Mouse (Mus musculus): Measurements from ENCODE around the gene Ndufv2. TPM values are rescaled to one million over a fixed set of nuclear protein-coding genes. Genes with fewer than 3 reads are reported as not detected.

Gene Ndufv2
- polyA plus RNA-seq (2015; fragmentation: Nextera tagmentation; extraction: Ambion mirVana): 385 and 423 TPM in 2 replicates

DNA sequence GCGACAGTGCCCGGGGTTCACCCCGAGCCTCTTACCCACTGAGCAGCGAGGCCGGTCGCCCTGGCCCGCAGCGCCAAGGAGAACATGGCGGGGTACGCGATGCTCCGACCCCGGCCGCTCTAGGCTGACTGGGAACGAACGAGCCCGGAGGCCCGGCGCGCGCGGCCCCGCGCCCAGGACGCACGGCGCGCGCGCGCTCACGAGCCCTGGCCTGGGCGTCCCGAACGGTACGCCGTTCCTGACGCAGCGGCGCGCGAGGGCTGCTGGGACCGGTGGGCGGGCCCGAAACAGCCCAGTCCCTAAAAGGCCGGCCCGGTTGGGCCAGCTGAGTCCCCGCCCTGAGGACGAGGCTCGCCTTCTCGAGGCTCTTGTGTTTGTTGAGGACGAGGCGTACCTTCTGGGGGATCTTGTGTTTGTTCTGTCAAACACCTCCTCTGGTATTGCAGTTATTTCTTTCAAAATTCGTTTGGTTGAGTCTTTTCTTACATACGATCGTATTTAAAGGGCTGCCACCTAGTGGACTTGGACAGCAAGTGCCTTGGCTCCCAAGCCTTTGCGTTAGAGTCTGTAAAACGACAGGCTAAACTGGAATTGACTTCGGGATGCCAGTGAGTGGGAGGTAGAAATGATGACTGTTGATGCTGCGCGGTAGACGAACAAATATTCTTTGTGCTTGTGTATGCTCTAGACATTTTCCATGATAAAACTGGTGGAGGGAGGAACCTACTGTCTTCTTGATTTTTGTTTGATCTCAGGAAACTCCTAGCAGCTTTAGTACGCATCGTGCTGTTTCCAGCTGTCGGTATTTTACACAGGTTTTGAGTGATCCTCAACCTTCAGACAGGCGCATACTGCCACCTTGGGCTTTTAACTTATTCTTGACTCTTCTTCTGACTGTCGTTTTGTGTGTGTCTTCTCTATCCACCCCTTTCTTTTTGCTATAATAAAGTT lies at the start of gene Ndufv2:
Gene Ndufv2 (minus strand): TSS at position 180 of the 951 bp plus-strand sequence.
- Histone ChIP-seq H3K27ac (ENCODE audit: low read length) (peak within 1 kb of the TSS; percentile 93), H3K9me3 (ENCODE audit: low read length) (no peaks in the 10 kb centered on the region), H3K4me2 (replicated peaks; ENCODE audit: low read depth, low read length) (peak within 1 kb of the TSS; percentile 98), H3K9ac (replicated peaks; ENCODE audit: low read length) (peak within 1 kb of the TSS; percentile 89), H3K27me3 (ENCODE audit: insufficient read depth, low read length) (no peaks in the 10 kb centered on the region), H3K4me1 (ENCODE audit: insufficient read depth, low read length) (peaks cover 16% of the 10 kb centered on the region), H3K4me3 (ENCODE audit: low read length) (peak within 1 kb of the TSS; percentile 90), H3K36me3 (ENCODE audit: insufficient read depth, low read length) (no peaks in the 10 kb centered on the region)
- WGBS: under 1% methylated on average over 66 of the region's 67 CpGs
- ATAC-seq (ENCODE audit: low FRiP score, low TSS enrichment): peak; percentile 100

DNA sequence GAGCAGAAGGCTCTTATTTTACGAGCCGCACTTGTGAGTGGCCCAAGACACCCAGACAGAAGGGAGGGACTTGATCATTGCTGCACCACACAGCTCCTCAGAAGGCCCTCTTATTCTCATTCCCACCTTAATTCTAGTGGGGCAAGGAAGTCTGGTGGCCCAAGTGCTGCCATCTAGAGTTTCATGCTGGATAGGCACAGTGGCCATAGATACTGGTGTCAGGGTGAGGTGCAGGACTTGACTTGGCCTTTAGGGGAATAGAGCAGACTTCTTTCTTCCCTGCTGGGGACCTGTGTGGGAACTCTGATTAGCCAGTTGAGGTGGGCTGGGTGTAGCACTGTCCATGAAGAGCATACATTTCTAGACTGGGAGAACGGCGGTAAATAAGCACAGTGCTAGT lies 29.9 kb upstream of the Ndufv2 start:
- Histone ChIP-seq H3K4me1 (ENCODE audit: insufficient read depth, low read length) (no peaks in the 10 kb centered on the region), H3K9ac (replicated peaks; ENCODE audit: low read length) (no peak overlapping the region), H3K27me3 (ENCODE audit: insufficient read depth, low read length) (no peaks in the 10 kb centered on the region), H3K9me3 (ENCODE audit: low read length) (peaks cover 4% of the 10 kb centered on the region; the same call in 1 of the 2 replicates), H3K36me3 (ENCODE audit: insufficient read depth, low read length) (peaks cover 68% of the 10 kb centered on the region), H3K27ac (ENCODE audit: low read length) (no peak overlapping the region), H3K4me2 (replicated peaks; ENCODE audit: low read depth, low read length) (no peak overlapping the region), H3K4me3 (ENCODE audit: low read length) (no peak overlapping the region)
- 0 out of 2 replicates have a peak, but pooled peaks have one; percentile 19 for ATAC-seq (ENCODE audit: low FRiP score, low TSS enrichment)
- 98% methylated on average over 4 of the region's 4 CpGs for WGBS

GRCm38 (mm10) chr17:66130371-66130770 lies 29.0 kb upstream of the Ndufv2 start:
- no peak for ATAC-seq (ENCODE audit: low FRiP score, low TSS enrichment)
- Histone ChIP-seq H3K4me1 (ENCODE audit: insufficient read depth, low read length) (no peaks in the 10 kb centered on the region), H3K4me2 (replicated peaks; ENCODE audit: low read depth, low read length) (no peak overlapping the region), H3K36me3 (ENCODE audit: insufficient read depth, low read length) (peaks cover 62% of the 10 kb centered on the region), H3K9me3 (ENCODE audit: low read length) (peaks cover 4% of the 10 kb centered on the region; the same call in 1 of the 2 replicates), H3K27me3 (ENCODE audit: insufficient read depth, low read length) (no peaks in the 10 kb centered on the region), H3K9ac (replicated peaks; ENCODE audit: low read length) (no peak overlapping the region), H3K4me3 (ENCODE audit: low read length) (no peak overlapping the region), H3K27ac (ENCODE audit: low read length) (no peak overlapping the region)
- 95% methylated on average over 9 of the region's 9 CpGs for WGBS

GRCm38 (mm10) chr17:66125211-66125610 lies 23.9 kb upstream of the Ndufv2 start:
- Histone ChIP-seq H3K9ac (replicated peaks; ENCODE audit: low read length) (no peak overlapping the region), H3K27ac (ENCODE audit: low read length) (no peak overlapping the region), H3K27me3 (ENCODE audit: insufficient read depth, low read length) (no peaks in the 10 kb centered on the region), H3K9me3 (ENCODE audit: low read length) (no peaks in the 10 kb centered on the region), H3K4me1 (ENCODE audit: insufficient read depth, low read length) (peaks cover 6% of the 10 kb centered on the region; the same call in 1 of the 2 replicates), H3K36me3 (ENCODE audit: insufficient read depth, low read length) (peaks cover 19% of the 10 kb centered on the region; the same call in 1 of the 2 replicates), H3K4me3 (ENCODE audit: low read length) (no peak overlapping the region), H3K4me2 (replicated peaks; ENCODE audit: low read depth, low read length) (no peak overlapping the region)
- 58% methylated on average over 5 of the region's 5 CpGs for WGBS
- ATAC-seq (ENCODE audit: low FRiP score, low TSS enrichment): no peak

GRCm38 (mm10) chr17:66123816-66124610 lies 22.7 kb upstream of the Ndufv2 start:
- Histone ChIP-seq H3K27me3 (ENCODE audit: insufficient read depth, low read length) (no peaks in the 10 kb centered on the region), H3K36me3 (ENCODE audit: insufficient read depth, low read length) (peaks cover 24% of the 10 kb centered on the region), H3K4me2 (replicated peaks; ENCODE audit: low read depth, low read length) (peak overlapping the region; percentile 83), H3K4me1 (ENCODE audit: insufficient read depth, low read length) (peaks cover 6% of the 10 kb centered on the region; the same call in 1 of the 2 replicates), H3K4me3 (ENCODE audit: low read length) (peak overlapping the region; percentile 81), H3K9me3 (ENCODE audit: low read length) (no peaks in the 10 kb centered on the region), H3K9ac (replicated peaks; ENCODE audit: low read length) (peak overlapping the region; percentile 80), H3K27ac (ENCODE audit: low read length) (peak overlapping the region; percentile 96)
- ATAC-seq (ENCODE audit: low FRiP score, low TSS enrichment): peak; percentile 39; the same call in 1 of the 2 replicates
- WGBS: 1% methylated on average over 20 of the region's 20 CpGs

GRCm38 (mm10) chr17:66123066-66123815 lies 21.9 kb upstream of the Ndufv2 start, which contains the start of gene Ddx11:
Gene Ddx11, plus strand, starts transcription at chr17:66123520.
- Histone ChIP-seq H3K4me3 (ENCODE audit: low read length) (peak within 1 kb of the TSS; percentile 81), H3K9ac (replicated peaks; ENCODE audit: low read length) (peak within 1 kb of the TSS; percentile 80), H3K27ac (ENCODE audit: low read length) (peak within 1 kb of the TSS; percentile 96), H3K9me3 (ENCODE audit: low read length) (no peaks in the 10 kb centered on the region), H3K36me3 (ENCODE audit: insufficient read depth, low read length) (peaks cover 30% of the 10 kb centered on the region), H3K4me1 (ENCODE audit: insufficient read depth, low read length) (peaks cover 6% of the 10 kb centered on the region; the same call in 1 of the 2 replicates), H3K27me3 (ENCODE audit: insufficient read depth, low read length) (no peaks in the 10 kb centered on the region), H3K4me2 (replicated peaks; ENCODE audit: low read depth, low read length) (peak within 1 kb of the TSS; percentile 83)
- 4% methylated on average over 45 of the region's 45 CpGs for WGBS
- peak; percentile 89 for ATAC-seq (ENCODE audit: low FRiP score, low TSS enrichment)

GRCm38 (mm10) chr17:66120701-66121100 lies 19.3 kb upstream of the Ndufv2 start:
- Histone ChIP-seq H3K4me1 (ENCODE audit: insufficient read depth, low read length) (peaks cover 6% of the 10 kb centered on the region; the same call in 1 of the 2 replicates), H3K9ac (replicated peaks; ENCODE audit: low read length) (no peak overlapping the region; the same call in 1 of the 2 replicates), H3K4me2 (replicated peaks; ENCODE audit: low read depth, low read length) (no peak overlapping the region), H3K9me3 (ENCODE audit: low read length) (no peaks in the 10 kb centered on the region), H3K36me3 (ENCODE audit: insufficient read depth, low read length) (peaks cover 41% of the 10 kb centered on the region), H3K27ac (ENCODE audit: low read length) (no peak overlapping the region), H3K27me3 (ENCODE audit: insufficient read depth, low read length) (no peaks in the 10 kb centered on the region), H3K4me3 (ENCODE audit: low read length) (no peak overlapping the region)
- WGBS: 79% methylated on average over 1 of the region's 1 CpGs
- no peak for ATAC-seq (ENCODE audit: low FRiP score, low TSS enrichment)

GRCm38 (mm10) chr17:66118991-66119390 lies 17.6 kb upstream of the Ndufv2 start:
- no peak for ATAC-seq (ENCODE audit: low FRiP score, low TSS enrichment)
- no peak overlapping the region for H3K27ac ChIP-seq (ENCODE audit: low read length)
- H3K4me1 ChIP-seq (ENCODE audit: insufficient read depth, low read length): no peaks in the 10 kb centered on the region
- H3K4me3 ChIP-seq (ENCODE audit: low read length): no peak overlapping the region
- no peak overlapping the region for H3K9ac ChIP-seq (replicated peaks; ENCODE audit: low read length)
- 90% methylated on average over 8 of the region's 8 CpGs for WGBS
- H3K9me3 ChIP-seq (ENCODE audit: low read length): no peaks in the 10 kb centered on the region
- H3K27me3 ChIP-seq (ENCODE audit: insufficient read depth, low read length): no peaks in the 10 kb centered on the region
- H3K4me2 ChIP-seq (replicated peaks; ENCODE audit: low read depth, low read length): no peak overlapping the region
- H3K36me3 ChIP-seq (ENCODE audit: insufficient read depth, low read length): peaks cover 58% of the 10 kb centered on the region

- H3K27ac ChIP-seq (ENCODE audit: low read length): no peak overlapping the region
- no peak for ATAC-seq (ENCODE audit: low FRiP score, low TSS enrichment)
- peak overlapping the region; percentile 70 for H3K4me2 ChIP-seq (replicated peaks; ENCODE audit: low read depth, low read length)
- H3K4me1 ChIP-seq (ENCODE audit: insufficient read depth, low read length): peaks cover 17% of the 10 kb centered on the region
- peak overlapping the region; percentile 89 for H3K4me3 ChIP-seq (ENCODE audit: low read length)
- peak overlapping the region; percentile 85 for H3K9ac ChIP-seq (replicated peaks; ENCODE audit: low read length)
- 43% methylated on average over 4 of the region's 4 CpGs for WGBS
- no peaks in the 10 kb centered on the region for H3K27me3 ChIP-seq (ENCODE audit: insufficient read depth, low read length)
- H3K9me3 ChIP-seq (ENCODE audit: low read length): no peaks in the 10 kb centered on the region
- H3K36me3 ChIP-seq (ENCODE audit: insufficient read depth, low read length): peaks cover 34% of the 10 kb centered on the region
These were observed 10.8 kb upstream of the Ndufv2 start for GRCm38 (mm10) chr17:66112166-66112565.
